Comparison of ENCODE assay signal across 18 mouse cellular contexts in genomic region chr7:84185196-84185595, GRCm38 (mm10).
"Had no signal": no experiment of that assay in that cellular context is flagged by ENCODE, and none has a peak within 500 bp of the region (broad histone marks: within the 10 kb centered on the region; RNA-seq: fewer than 3 reads in every experiment).

No protein-coding gene starts in this region.

- H3K9me3 ChIP-seq: kidney, embryonic 15.5 days; liver, embryonic 13.5 days; midbrain, embryonic 12.5 days; midbrain, embryonic 15.5 days; neural tube, embryonic 12.5 days; neural tube, embryonic 15.5 days had no signal

- ATAC-seq: midbrain, embryonic 15.5 days had no signal

- DNase-seq: kidney, adult 8-10 months; kidney, postnatal 10 days; kidney, postnatal 36 days; layer of hippocampus, postnatal 36 days; liver, embryonic 13.5 days; lung, embryonic 14.5 days; right cerebral cortex, adult 18-20 months; right cerebral cortex, postnatal 14 days; right cerebral cortex, postnatal 4 days; thymus, adult 18-20 months; thymus, postnatal 36 days had no signal

- H3K4me3 ChIP-seq: kidney, embryonic 15.5 days; left cerebral cortex, adult 2 months; liver, embryonic 13.5 days; midbrain, embryonic 12.5 days; midbrain, embryonic 15.5 days; neural tube, embryonic 12.5 days; neural tube, embryonic 15.5 days had no signal

- H3K27ac ChIP-seq: kidney, embryonic 15.5 days; left cerebral cortex, adult 2 months; liver, embryonic 13.5 days; macrophage; midbrain, embryonic 12.5 days; midbrain, embryonic 15.5 days; neural tube, embryonic 12.5 days; neural tube, embryonic 15.5 days had no signal

- H3K36me3 ChIP-seq: kidney, embryonic 15.5 days; liver, embryonic 13.5 days; midbrain, embryonic 12.5 days; midbrain, embryonic 15.5 days; neural tube, embryonic 12.5 days; neural tube, embryonic 15.5 days had no signal

- H3K27me3 ChIP-seq: kidney, embryonic 15.5 days; liver, embryonic 13.5 days; midbrain, embryonic 12.5 days; midbrain, embryonic 15.5 days; neural tube, embryonic 12.5 days; neural tube, embryonic 15.5 days had no signal

- H3K9ac ChIP-seq: kidney, embryonic 15.5 days; liver, embryonic 13.5 days; lung, embryonic 14.5 days; midbrain, embryonic 12.5 days; midbrain, embryonic 15.5 days; neural tube, embryonic 12.5 days; neural tube, embryonic 15.5 days had no signal

- H3K4me1 ChIP-seq: kidney, embryonic 15.5 days; liver, embryonic 13.5 days; midbrain, embryonic 12.5 days; midbrain, embryonic 15.5 days; neural tube, embryonic 12.5 days; neural tube, embryonic 15.5 days had no signal

- H3K4me2 ChIP-seq: kidney, embryonic 15.5 days; liver, embryonic 13.5 days; lung, embryonic 14.5 days; midbrain, embryonic 12.5 days; midbrain, embryonic 15.5 days; neural tube, embryonic 12.5 days; neural tube, embryonic 15.5 days had no signal
